Mouse (Mus musculus) olfactory bulb, adult 2 months (tissue): ENCODE data around the gene Olfr1428.

Experiments used
- CTCF ChIP-seq: fragments of 200-500 bp; IDR thresholded peaks from 2 replicates; pipeline ENCODE4 v1.5.1; 2012; ENCODE audit warnings: low read depth, mild to moderate bottlenecking, low read length, moderate library complexity; ENCODE audit not compliant: insufficient read depth
- POLR2A ChIP-seq: fragments of 200-500 bp; IDR thresholded peaks from 2 replicates; pipeline ENCODE4 v1.6.1; 2012; ENCODE audit warnings: mild to moderate bottlenecking, low read depth, low read length, moderate library complexity; ENCODE audit not compliant: insufficient read depth

DNA sequence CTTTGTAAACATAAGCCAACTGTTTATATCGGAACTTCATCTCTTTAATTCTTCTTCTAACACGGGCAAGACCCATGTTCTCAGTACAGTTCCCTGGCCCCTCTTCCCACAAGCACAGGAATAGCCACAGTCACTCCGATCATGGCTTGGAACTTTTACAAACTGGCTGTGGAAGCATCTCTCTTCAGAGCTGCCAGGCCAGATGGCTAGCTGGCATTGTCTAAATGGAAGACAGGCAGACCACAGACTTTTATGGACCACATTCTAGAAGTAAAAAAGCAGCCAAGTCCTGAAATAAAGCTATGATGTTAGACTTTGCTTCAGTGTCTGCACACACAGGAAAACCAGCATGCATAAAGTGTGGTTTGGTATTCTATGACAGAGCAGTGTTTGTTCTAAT is 29.8 kb upstream of the Olfr1428 start:
- no peak for TF ChIP-seq CTCF
- TF ChIP-seq POLR2A = no peak
